Mouse (Mus musculus) G1E (cell line): ENCODE measurements around the gene Tmem171. TPM values are rescaled to one million over a fixed set of nuclear protein-coding genes. Genes with fewer than 3 reads are reported as not detected.

Experiments used
- ATAC-seq: 2 replicates; pipeline ENCODE4 v1.8.0; 2016; ENCODE audit warnings: mild to moderate bottlenecking; ENCODE audit not compliant: insufficient number of reproducible peaks, poor library complexity, low FRiP score, severe bottlenecking; ENCODE audit errors: extremely low read depth
- DNase-seq: peaks from one replicate; pipeline ENCODE4 v3.0.0; 2012; ENCODE audit warnings: low spot score
- H3K27me3 ChIP-seq: 2 replicates; pipeline ENCODE4 v1.6.1; 2012; ENCODE audit warnings: mild to moderate bottlenecking, low read length, inconsistent platforms; ENCODE audit not compliant: insufficient read depth
- H3K36me3 ChIP-seq: replicated peaks from 2 replicates; pipeline ENCODE3; 2012; ENCODE audit warnings: mild to moderate bottlenecking, inconsistent platforms
- H3K4me1 ChIP-seq: 2 replicates; pipeline ENCODE4 v1.6.1; 2012; ENCODE audit warnings: low read depth, low read length, inconsistent platforms, mixed read lengths; ENCODE audit not compliant: insufficient read depth
- H3K4me3 ChIP-seq: 2 replicates; pipeline ENCODE4 v1.5.1; 2012; ENCODE audit warnings: low read depth, mild to moderate bottlenecking, inconsistent platforms, low read length, moderate library complexity, mixed read lengths
- H3K9me3 ChIP-seq: replicated peaks from 2 replicates; pipeline ENCODE4 v1.6.1; 2012; ENCODE audit warnings: inconsistent platforms
- CTCF ChIP-seq: IDR thresholded peaks from 2 replicates; pipeline ENCODE4 v1.5.1; 2012; ENCODE audit warnings: low read depth, low read length, inconsistent platforms, mixed read lengths
- GATA1 ChIP-seq: IDR thresholded peaks from 2 replicates; pipeline ENCODE4 v1.6.1; 2012; ENCODE audit warnings: borderline replicate concordance, low read length, inconsistent platforms, mixed read lengths
- GATA2 ChIP-seq: IDR thresholded peaks from 2 replicates; pipeline ENCODE4 v1.6.1; 2012; ENCODE audit warnings: low read depth, low read length, inconsistent platforms, borderline replicate concordance
- POLR2AphosphoS5 ChIP-seq: IDR thresholded peaks from 2 replicates; pipeline ENCODE4 v1.6.1; 2012; ENCODE audit warnings: low read depth, low read length, inconsistent platforms; ENCODE audit not compliant: insufficient replicate concordance
- TAL1 ChIP-seq: conservative IDR thresholded peaks from 2 replicates; pipeline ENCODE4 v1.6.1; 2012; ENCODE audit warnings: low read depth, low read length, inconsistent platforms, mixed read lengths
- polyA plus RNA-seq: library from polyadenylated mRNA; stranded (reverse); fragments of >175 nt; gene quantifications from 2 replicates; pipeline ENCODE4 v1.2.3, GENCODE M21; 2012
- total RNA-seq, 2 experiments: library from RNA; stranded (forward) in 1 of 2; stranded (reverse) in 1 of 2; fragments of 200-1000 nt in 1 of 2; fragments of >200 nt in 1 of 2; fragmentation: Nextera tagmentation in 1 of 2; gene quantifications; 2 replicates each; pipeline ENCODE4 v1.2.3; 2014 to 2017

Gene Tmem171
- total and polyA plus RNA-seq, 3 experiments, result 0.11 TPM; not detected in 2

DNA sequence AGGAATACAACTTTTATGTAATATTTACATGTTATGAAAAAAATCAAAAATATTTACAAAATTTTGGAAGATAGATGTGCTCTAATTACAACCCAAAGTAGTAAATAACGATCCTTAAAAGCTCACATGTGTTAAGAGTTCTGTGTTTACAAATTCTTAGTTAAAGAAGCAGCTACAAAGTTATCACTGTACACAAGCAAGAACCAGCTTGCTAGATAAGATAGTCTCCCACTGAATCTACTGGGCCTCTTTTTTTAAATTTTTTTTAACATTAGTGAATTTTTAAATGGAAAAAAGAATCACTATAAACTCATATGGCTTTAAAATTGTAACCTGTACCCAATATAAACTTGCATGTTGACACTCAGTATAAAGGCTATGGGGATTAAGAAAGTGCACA, 28.8 kb upstream of the Tmem171 start:
- H3K36me3 ChIP-seq, result peaks cover 51% of the 10 kb centered on the region
- no peak for TF ChIP-seq GATA2
- no peak for TF ChIP-seq POLR2AphosphoS5
- no peak for TF ChIP-seq GATA1
- TF ChIP-seq CTCF, result no peak
- TF ChIP-seq TAL1, result no peak

DNA sequence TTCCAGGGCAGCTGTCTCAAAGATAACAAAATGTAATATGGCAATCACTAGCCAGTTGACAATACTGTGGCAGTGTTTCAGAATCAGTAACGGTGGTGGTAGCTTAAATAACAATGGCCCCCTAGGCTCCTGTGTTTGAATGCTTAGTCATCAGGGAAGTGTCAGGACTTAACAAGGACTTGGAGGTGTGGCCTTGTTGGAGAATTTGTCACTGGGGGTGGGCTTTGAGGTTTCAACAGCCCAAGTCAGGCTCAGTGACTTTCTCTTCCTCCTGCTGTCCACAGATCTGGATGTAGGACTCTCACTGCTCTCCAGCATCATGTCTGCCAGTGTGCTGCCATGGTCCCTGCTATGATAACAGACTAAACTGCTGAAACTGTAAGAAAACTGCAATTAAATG, 27.7 kb upstream of the Tmem171 start:
- TF ChIP-seq GATA1 (no peak), CTCF (no peak), POLR2AphosphoS5 (no peak), TAL1 (no peak), GATA2 (no peak)
- no peak overlapping the region for H3K4me3 ChIP-seq
- no peaks in the 10 kb centered on the region for H3K27me3 ChIP-seq
- H3K9me3 ChIP-seq, result no peaks in the 10 kb centered on the region
- peaks cover 42% of the 10 kb centered on the region for H3K36me3 ChIP-seq
- DNase-seq (no peak), ATAC-seq (no peak)
- no peaks in the 10 kb centered on the region for H3K4me1 ChIP-seq

More for the DNA sequence above, 28.8 kb upstream of the Tmem171 start:
- no peaks in the 10 kb centered on the region for H3K4me1 ChIP-seq
- H3K4me3 ChIP-seq, result no peak overlapping the region
- DNase-seq (no peak), ATAC-seq (no peak)
- no peaks in the 10 kb centered on the region for H3K27me3 ChIP-seq
- H3K9me3 ChIP-seq, result no peaks in the 10 kb centered on the region

DNA sequence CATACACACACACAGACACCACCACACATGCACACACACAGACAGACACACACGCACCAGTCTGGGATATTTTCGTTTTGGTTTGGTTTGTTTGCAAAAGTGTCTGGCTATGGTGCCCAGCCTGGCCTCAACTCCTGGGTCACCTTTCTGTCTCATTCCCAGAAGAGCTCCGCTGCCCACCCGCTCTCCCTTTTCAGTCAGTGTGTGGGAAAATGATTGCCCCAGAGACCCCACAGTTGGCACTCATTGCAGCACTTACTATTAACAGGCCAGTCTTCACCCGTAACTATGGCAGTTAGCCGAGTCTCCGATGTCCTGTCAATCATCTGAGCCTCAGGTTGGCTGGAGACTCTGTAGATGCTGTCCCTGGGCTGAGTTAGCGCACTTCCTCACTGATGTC, 21.5 kb upstream of the Tmem171 start:
- no peaks in the 10 kb centered on the region for H3K27me3 ChIP-seq
- H3K9me3 ChIP-seq, result no peaks in the 10 kb centered on the region
- H3K4me1 ChIP-seq, result peaks cover 2% of the 10 kb centered on the region; the same call in 1 of the 2 replicates
- H3K36me3 ChIP-seq, result peaks cover 3% of the 10 kb centered on the region
- DNase-seq, result no peak
- ATAC-seq, result no peak
- no peak overlapping the region for H3K4me3 ChIP-seq
- TF ChIP-seq CTCF (no peak), POLR2AphosphoS5 (no peak), TAL1 (no peak), GATA1 (no peak), GATA2 (no peak)

DNA sequence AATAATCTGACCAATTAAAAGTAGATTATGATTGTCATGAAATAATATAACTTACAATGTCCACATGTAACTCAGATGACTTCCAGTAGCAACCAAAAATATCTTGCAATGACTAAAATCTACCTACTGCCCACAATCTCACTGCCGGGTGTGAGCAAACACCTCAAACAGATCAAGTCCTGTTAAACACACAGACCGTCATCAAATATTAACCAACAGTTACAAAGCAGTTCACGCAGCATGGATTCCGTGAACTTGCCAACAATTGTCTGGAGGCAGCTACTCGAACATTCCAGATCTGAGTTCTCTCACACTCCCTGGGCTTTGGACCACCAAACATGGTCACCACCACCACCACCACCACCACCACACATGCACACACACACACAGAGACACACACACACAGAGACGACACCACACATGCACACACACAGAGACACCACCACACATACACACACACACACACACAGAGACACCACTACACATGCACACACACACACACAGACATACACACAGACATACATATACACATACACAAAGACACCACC, 20.9 kb upstream of the Tmem171 start:
- H3K4me1 ChIP-seq, result peaks cover 2% of the 10 kb centered on the region; the same call in 1 of the 2 replicates
- H3K4me3 ChIP-seq, result no peak overlapping the region
- H3K9me3 ChIP-seq, result no peaks in the 10 kb centered on the region
- no peaks in the 10 kb centered on the region for H3K27me3 ChIP-seq
- TF ChIP-seq TAL1 (no peak), POLR2AphosphoS5 (no peak), CTCF (no peak), GATA1 (no peak), GATA2 (no peak)
- ATAC-seq (no peak), DNase-seq (no peak)
- H3K36me3 ChIP-seq, result no peaks in the 10 kb centered on the region

DNA sequence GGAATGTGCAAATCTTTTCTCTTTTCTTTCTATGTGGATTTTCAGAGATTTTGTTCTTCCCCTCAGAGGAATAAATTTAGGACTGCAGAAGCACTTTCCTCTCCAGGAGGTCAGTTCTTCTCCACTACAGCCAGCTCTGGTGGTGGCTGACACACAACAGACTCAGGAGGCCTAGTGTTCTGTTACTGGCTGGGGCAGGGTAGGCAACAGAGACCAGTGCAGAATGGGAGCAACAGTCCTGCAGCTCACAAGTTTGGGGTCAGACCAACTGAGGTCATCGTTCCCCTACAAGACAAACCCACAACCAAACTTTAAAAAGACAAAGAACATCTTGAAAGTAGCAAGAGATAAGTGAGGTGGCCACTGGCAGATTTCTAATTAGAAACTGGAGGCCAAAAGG, 16.0 kb upstream of the Tmem171 start:
- TF ChIP-seq GATA2, result no peak
- no peak for TF ChIP-seq CTCF
- TF ChIP-seq POLR2AphosphoS5, result no peak
- no peak for TF ChIP-seq TAL1
- no peak for TF ChIP-seq GATA1
- Histone ChIP-seq H3K9me3 (no peaks in the 10 kb centered on the region), H3K4me3 (no peak overlapping the region), H3K27me3 (peaks cover 5% of the 10 kb centered on the region), H3K4me1 (no peaks in the 10 kb centered on the region), H3K36me3 (no peaks in the 10 kb centered on the region)
- no peak for DNase-seq
- ATAC-seq, result no peak

DNA sequence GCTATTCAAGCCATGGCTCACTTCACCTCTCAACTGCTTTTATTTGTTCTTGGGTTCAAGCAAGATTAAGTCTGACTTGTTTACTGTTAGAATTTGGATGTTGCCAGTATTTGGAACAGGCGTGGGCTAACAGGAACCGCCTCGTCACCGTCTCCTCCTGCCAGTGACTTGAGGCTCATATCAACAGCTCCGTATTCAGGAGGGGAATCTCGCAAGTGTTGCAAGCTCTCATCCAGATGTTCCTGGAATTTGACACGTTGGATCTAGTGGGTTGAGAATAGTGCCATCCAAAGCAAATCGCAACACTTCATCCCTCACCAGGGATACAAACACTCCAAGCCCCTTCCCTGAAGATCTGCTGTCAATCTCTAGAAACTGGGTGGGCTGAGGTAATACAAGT, 15.6 kb upstream of the Tmem171 start:
- DNase-seq (no peak), ATAC-seq (no peak)
- Histone ChIP-seq H3K4me1 (no peaks in the 10 kb centered on the region), H3K27me3 (peaks cover 8% of the 10 kb centered on the region), H3K36me3 (no peaks in the 10 kb centered on the region), H3K4me3 (no peak overlapping the region), H3K9me3 (no peaks in the 10 kb centered on the region)
- no peak for TF ChIP-seq TAL1
- TF ChIP-seq GATA1, result no peak
- TF ChIP-seq POLR2AphosphoS5, result no peak
- no peak for TF ChIP-seq CTCF
- no peak for TF ChIP-seq GATA2
